Mouse (Mus musculus) thymus, adult 2 months (tissue): ENCODE measurements around the gene Slc4a5. TPM values are rescaled to one million over a fixed set of nuclear protein-coding genes. Genes with fewer than 3 reads are reported as not detected.
A peak's percentile ranks its signal among the peaks of the same experiment; 100 is the strongest.
"Not testable (repeated sequence)": the region's sequence is repeated elsewhere in the genome, so short reads cannot be mapped to it uniquely, and the experiment has no call there.

ENCODE experiments used
- DNase-seq: peaks from one replicate; pipeline ENCODE4 v3.0.0; 2021
- H3K27ac ChIP-seq: fragments of 200-500 bp; 2 replicates; pipeline ENCODE4 v1.5.1; 2012; ENCODE audit warnings: low read length, control low read depth; ENCODE audit not compliant: control insufficient read depth, insufficient read depth
- H3K27me3 ChIP-seq: fragments of 200-500 bp; 2 replicates; pipeline ENCODE4 v1.6.1; 2012; ENCODE audit warnings: mild to moderate bottlenecking, low read length, moderate library complexity, mixed read lengths; ENCODE audit not compliant: control insufficient read depth, insufficient read depth
- H3K36me3 ChIP-seq: fragments of 200-500 bp; 2 replicates; pipeline ENCODE4 v1.6.1; 2012; ENCODE audit warnings: mild to moderate bottlenecking, low read length, moderate library complexity; ENCODE audit not compliant: control insufficient read depth, insufficient read depth
- H3K4me1 ChIP-seq: fragments of 200-500 bp; replicated peaks from 2 replicates; pipeline ENCODE4 v1.6.1; 2012; ENCODE audit warnings: low read length; ENCODE audit not compliant: control insufficient read depth, insufficient read depth
- H3K4me3 ChIP-seq: fragments of 200-500 bp; 2 replicates; pipeline ENCODE4 v1.5.1; 2012; ENCODE audit warnings: mild to moderate bottlenecking, low read length, control low read depth, moderate library complexity; ENCODE audit not compliant: control insufficient read depth, insufficient read depth
- CTCF ChIP-seq: fragments of 200-500 bp; IDR thresholded peaks from 2 replicates; pipeline ENCODE4 v1.5.1; 2012; ENCODE audit warnings: mild to moderate bottlenecking, control low read depth, low read length, moderate library complexity, borderline replicate concordance; ENCODE audit not compliant: control insufficient read depth, poor library complexity, insufficient read depth; ENCODE audit errors: extremely low read depth
- POLR2A ChIP-seq: fragments of 200-500 bp; IDR thresholded peaks from 2 replicates; pipeline ENCODE4 v1.6.1; 2012; ENCODE audit warnings: mild to moderate bottlenecking, low read length, control low read depth, moderate library complexity; ENCODE audit not compliant: control insufficient read depth, poor library complexity, insufficient read depth; ENCODE audit errors: extremely low read depth
- WGBS: fragments of 180-500 bp; shearing (Covaris S2); methylation state at CpG from one replicate; pipeline ENCODE4 v1.1.7; 2018; 5-methylcytosine and 5-hydroxymethylcytosine counted together
- polyA plus RNA-seq: library from polyadenylated mRNA; depleted of rRNA; stranded (reverse); fragments of >200 nt; gene quantifications from 2 replicates; pipeline ENCODE4 v1.2.3, GENCODE M21; 2012

Gene Slc4a5
- polyA plus RNA-seq, 1 experiment: 0.57 TPM

- H3K4me1 ChIP-seq: peaks cover 5% of the 10 kb centered on the region
- peak; percentile 94 for DNase-seq
- under 1% methylated on average over 64 of the region's 65 CpGs for WGBS
- H3K27me3 ChIP-seq: no peaks in the 10 kb centered on the region
- H3K27ac ChIP-seq: peak within 1 kb of the TSS; percentile 79
- peaks cover 16% of the 10 kb centered on the region for H3K36me3 ChIP-seq
- TF ChIP-seq CTCF (0 out of 2 replicates have a peak, but pooled peaks have one; percentile 42), POLR2A (peak; percentile 94)
- peak within 1 kb of the TSS; percentile 77 for H3K4me3 ChIP-seq
Observed at GRCm38 (mm10) chr6:83325525-83326393, 106.1 kb downstream of the Slc4a5 start, which contains the start of the genes Mthfd2 and Mob1a. TSS of gene Mthfd2 (minus strand) at chr6:83325908. TSS of gene Mob1a (plus strand) at chr6:83326016.

- Histone ChIP-seq H3K27ac (no peak overlapping the region), H3K4me1 (peaks cover 5% of the 10 kb centered on the region), H3K36me3 (peaks cover 22% of the 10 kb centered on the region), H3K4me3 (peak overlapping the region; percentile 77), H3K27me3 (no peaks in the 10 kb centered on the region)
- under 1% methylated on average over 6 of the region's 6 CpGs for WGBS
- TF ChIP-seq POLR2A (no peak), CTCF (no peak)
- DNase-seq: no peak
Observed at GRCm38 (mm10) chr6:83326394-83326736, 106.7 kb downstream of the Slc4a5 start.

- H3K36me3 ChIP-seq: peaks cover 26% of the 10 kb centered on the region
- no peak for TF ChIP-seq CTCF
- TF ChIP-seq POLR2A: no peak
- WGBS: 33% methylated on average over 6 of the region's 6 CpGs
- no peak overlapping the region for H3K27ac ChIP-seq
- H3K4me3 ChIP-seq: peak overlapping the region; percentile 77; the same call in 1 of the 2 replicates
- no peaks in the 10 kb centered on the region for H3K27me3 ChIP-seq
- no peak for DNase-seq
- H3K4me1 ChIP-seq: peaks cover 5% of the 10 kb centered on the region
Observed at GRCm38 (mm10) chr6:83326761-83327160, 107.1 kb downstream of the Slc4a5 start.

- no peak overlapping the region for H3K4me3 ChIP-seq
- WGBS: 91% methylated on average over 3 of the region's 3 CpGs
- H3K36me3 ChIP-seq: peaks cover 35% of the 10 kb centered on the region
- TF ChIP-seq POLR2A (no peak), CTCF (no peak)
- no peak overlapping the region for H3K27ac ChIP-seq
- DNase-seq: no peak
- H3K4me1 ChIP-seq: peaks cover 5% of the 10 kb centered on the region
- no peaks in the 10 kb centered on the region for H3K27me3 ChIP-seq
Observed at GRCm38 (mm10) chr6:83327591-83328190, 108.1 kb downstream of the Slc4a5 start.

GRCm38 (mm10) chr6:83341387-83341786 lies 121.8 kb downstream of the Slc4a5 start:
- Histone ChIP-seq H3K36me3 (peaks cover 67% of the 10 kb centered on the region), H3K27ac (no peak overlapping the region), H3K4me3 (no peak overlapping the region), H3K27me3 (no peaks in the 10 kb centered on the region), H3K4me1 (no peaks in the 10 kb centered on the region)
- TF ChIP-seq CTCF: no peak
- no peak for TF ChIP-seq POLR2A
- no peak for DNase-seq
- WGBS: 88% methylated on average over 3 of the region's 3 CpGs

GRCm38 (mm10) chr6:83342957-83343356 lies 123.3 kb downstream of the Slc4a5 start:
- H3K36me3 ChIP-seq: peaks cover 62% of the 10 kb centered on the region
- H3K27me3 ChIP-seq: no peaks in the 10 kb centered on the region
- 94% methylated on average over 2 of the region's 2 CpGs for WGBS
- no peak overlapping the region for H3K4me3 ChIP-seq
- no peak for DNase-seq
- no peak for TF ChIP-seq POLR2A
- TF ChIP-seq CTCF: no peak
- H3K27ac ChIP-seq: no peak overlapping the region
- no peaks in the 10 kb centered on the region for H3K4me1 ChIP-seq

GRCm38 (mm10) chr6:83345285-83345684 lies 125.7 kb downstream of the Slc4a5 start:
- H3K36me3 ChIP-seq: peaks cover 39% of the 10 kb centered on the region
- 95% methylated on average over 8 of the region's 8 CpGs for WGBS
- H3K27me3 ChIP-seq, DNase-seq, H3K27ac ChIP-seq, H3K4me3 ChIP-seq: not testable (repeated sequence)
- H3K4me1 ChIP-seq: peaks cover 11% of the 10 kb centered on the region
